Mouse (Mus musculus) cortical plate, adult 2 months (tissue): ENCODE data around the gene Mical2. TPM values are rescaled to one million over a fixed set of nuclear protein-coding genes. Genes with fewer than 3 reads are reported as not detected.
A peak's percentile ranks its signal among the peaks of the same experiment; 100 is the strongest.

Source experiments
- H3K27ac ChIP-seq: fragments of 200-500 bp; 2 replicates; pipeline ENCODE4 v1.5.1; 2012; ENCODE audit warnings: low read length, control low read depth, inconsistent platforms; ENCODE audit not compliant: insufficient read depth
- H3K4me1 ChIP-seq: fragments of 200-500 bp; 2 replicates; pipeline ENCODE4 v1.6.1; 2011; ENCODE audit warnings: low read length; ENCODE audit not compliant: control insufficient read depth, insufficient read depth
- H3K4me3 ChIP-seq: fragments of 200-500 bp; 2 replicates; pipeline ENCODE4 v1.5.1; 2011; ENCODE audit warnings: mild to moderate bottlenecking, low read length, control low read depth; ENCODE audit not compliant: insufficient read depth
- CTCF ChIP-seq: fragments of 200-500 bp; IDR thresholded peaks from 2 replicates; pipeline ENCODE4 v1.5.1; 2011; ENCODE audit warnings: mild to moderate bottlenecking, control low read depth, low read length; ENCODE audit not compliant: insufficient read depth; ENCODE audit errors: extremely low read depth
- POLR2A ChIP-seq: fragments of 200-500 bp; IDR thresholded peaks from 2 replicates; pipeline ENCODE4 v1.6.1; 2011; ENCODE audit warnings: mild to moderate bottlenecking, low read length, control low read depth; ENCODE audit not compliant: insufficient read depth; ENCODE audit errors: extremely low read depth
- polyA plus RNA-seq: library from polyadenylated mRNA; depleted of rRNA; stranded (reverse); fragments of >200 nt; gene quantifications from 2 replicates; pipeline ENCODE4 v1.2.3, GENCODE M21; 2012

The Mical2 gene
- polyA plus RNA-seq, 1 experiment = 371 TPM

GRCm38 (mm10) chr7:112254233-112254632, 28.6 kb downstream of the Mical2 start:
- no peak for TF ChIP-seq CTCF
- no peak for TF ChIP-seq POLR2A
- Histone ChIP-seq H3K27ac (no peak overlapping the region), H3K4me1 (peaks cover 13% of the 10 kb centered on the region), H3K4me3 (no peak overlapping the region)

GRCm38 (mm10) chr7:112255248-112255866, 29.7 kb downstream of the Mical2 start:
- Histone ChIP-seq H3K4me1 (peaks cover 11% of the 10 kb centered on the region), H3K27ac (no peak overlapping the region)

GRCm38 (mm10) chr7:112258338-112258903, 32.8 kb downstream of the Mical2 start:
- H3K27ac ChIP-seq = no peak overlapping the region
- TF ChIP-seq CTCF = no peak
- TF ChIP-seq POLR2A = no peak
- no peak overlapping the region for H3K4me3 ChIP-seq
- H3K4me1 ChIP-seq = peaks cover 18% of the 10 kb centered on the region

More at GRCm38 (mm10) chr7:112255248-112255866, 29.7 kb downstream of the Mical2 start:
- no peak overlapping the region for H3K4me3 ChIP-seq
- TF ChIP-seq CTCF (no peak), POLR2A (no peak)

GRCm38 (mm10) chr7:112259286-112259685, 33.6 kb downstream of the Mical2 start:
- Histone ChIP-seq H3K4me1 (peaks cover 21% of the 10 kb centered on the region), H3K27ac (no peak overlapping the region), H3K4me3 (no peak overlapping the region)
- no peak for TF ChIP-seq POLR2A
- no peak for TF ChIP-seq CTCF

- Histone ChIP-seq H3K27ac (no peak overlapping the region), H3K4me1 (peaks cover 18% of the 10 kb centered on the region), H3K4me3 (no peak overlapping the region)
- TF ChIP-seq CTCF (no peak), POLR2A (no peak)
Observed at GRCm38 (mm10) chr7:112261121-112261520, 35.5 kb downstream of the Mical2 start.

- H3K4me3 ChIP-seq = no peak overlapping the region
- TF ChIP-seq POLR2A = no peak
- TF ChIP-seq CTCF = no peak
- peaks cover 38% of the 10 kb centered on the region for H3K4me1 ChIP-seq
- peak overlapping the region; percentile 15; the same call in 1 of the 2 replicates for H3K27ac ChIP-seq
Observed at GRCm38 (mm10) chr7:112267266-112267665, 41.6 kb downstream of the Mical2 start.

GRCm38 (mm10) chr7:112268761-112269425, 43.2 kb downstream of the Mical2 start:
- H3K27ac ChIP-seq = 0 out of 2 replicates have a peak overlapping the region, but pooled peaks have one; percentile 31
- TF ChIP-seq CTCF (no peak), POLR2A (no peak)
- no peak overlapping the region for H3K4me3 ChIP-seq
- H3K4me1 ChIP-seq = peaks cover 40% of the 10 kb centered on the region

GRCm38 (mm10) chr7:112270870-112271269, 45.2 kb downstream of the Mical2 start:
- Histone ChIP-seq H3K27ac (0 out of 2 replicates have a peak overlapping the region, but pooled peaks have one; percentile 21), H3K4me1 (peaks cover 45% of the 10 kb centered on the region), H3K4me3 (no peak overlapping the region)
- no peak for TF ChIP-seq CTCF
- TF ChIP-seq POLR2A = no peak

GRCm38 (mm10) chr7:112271627-112272026, 46.0 kb downstream of the Mical2 start:
- Histone ChIP-seq H3K27ac (no peak overlapping the region), H3K4me1 (peaks cover 43% of the 10 kb centered on the region), H3K4me3 (no peak overlapping the region)
- TF ChIP-seq CTCF = no peak
- no peak for TF ChIP-seq POLR2A

GRCm38 (mm10) chr7:112272692-112273091, 47.0 kb downstream of the Mical2 start:
- Histone ChIP-seq H3K4me3 (no peak overlapping the region), H3K4me1 (peaks cover 35% of the 10 kb centered on the region), H3K27ac (no peak overlapping the region)
- TF ChIP-seq POLR2A (no peak), CTCF (no peak)
